Mouse (Mus musculus) limb, embryonic 14.5 days (tissue): ENCODE data around the gene Lyrm1. TPM values are rescaled to one million over a fixed set of nuclear protein-coding genes. Genes with fewer than 3 reads are reported as not detected.

Source experiments
- ATAC-seq: fragments of 200-750 bp; cut with Nextera tagmentation; 2 replicates; pipeline ENCODE4 v1.8.0; 2017; ENCODE audit warnings: low read depth, moderate number of reproducible peaks, moderate TSS enrichment; ENCODE audit not compliant: low FRiP score
- DNase-seq: peaks from one replicate; pipeline ENCODE4 v3.0.0-alpha.2; 2015; ENCODE audit warnings: low spot score
- H3K27ac ChIP-seq: fragments of 300-500 bp; sonication (generic); replicated peaks from 2 replicates; pipeline ENCODE4 v1.5.1; 2014; ENCODE audit warnings: low read depth, mild to moderate bottlenecking, low read length, moderate library complexity, mixed read lengths
- H3K27me3 ChIP-seq: fragments of 300-500 bp; sonication (generic); 2 replicates; pipeline ENCODE4 v1.6.1; 2014; ENCODE audit warnings: low read length, mixed read lengths; ENCODE audit not compliant: control insufficient read depth, insufficient read depth
- H3K36me3 ChIP-seq: fragments of 300-500 bp; sonication (generic); 2 replicates; pipeline ENCODE4 v1.6.1; 2014; ENCODE audit warnings: mild to moderate bottlenecking, low read length, moderate library complexity, mixed read lengths; ENCODE audit not compliant: control insufficient read depth, insufficient read depth
- H3K4me1 ChIP-seq: fragments of 300-500 bp; sonication (generic); 2 replicates; pipeline ENCODE4 v1.6.1; 2014; ENCODE audit warnings: antibody characterized with exemption, low read length, mixed read lengths; ENCODE audit not compliant: control insufficient read depth, insufficient read depth
- H3K4me2 ChIP-seq: fragments of 300-500 bp; sonication (generic); replicated peaks from 2 replicates; pipeline ENCODE4 v1.6.1; 2014; ENCODE audit warnings: low read depth, mild to moderate bottlenecking, low read length, moderate library complexity; ENCODE audit not compliant: severe bottlenecking
- H3K4me3 ChIP-seq: fragments of 300-500 bp; sonication (generic); replicated peaks from 2 replicates; pipeline ENCODE4 v1.5.1; 2014; ENCODE audit warnings: low read length
- H3K9ac ChIP-seq: fragments of 300-500 bp; sonication (generic); 2 replicates; pipeline ENCODE4 v1.6.1; 2014; ENCODE audit warnings: mild to moderate bottlenecking, low read depth, low read length, moderate library complexity; ENCODE audit not compliant: severe bottlenecking
- H3K9me3 ChIP-seq: fragments of 300-500 bp; sonication (generic); 2 replicates; pipeline ENCODE4 v1.6.1; 2016; ENCODE audit warnings: low read length; ENCODE audit not compliant: control insufficient read depth
- POLR2A ChIP-seq: fragments of 200-500 bp; IDR thresholded peaks from 2 replicates; pipeline ENCODE4 v1.8.0; 2012; ENCODE audit warnings: inconsistent platforms, mild to moderate bottlenecking, moderate library complexity, borderline replicate concordance; ENCODE audit not compliant: insufficient read depth, insufficient read length; ENCODE audit errors: extremely low read depth
- WGBS: fragments of 180-500 bp; shearing (Covaris S2); extraction: QIAGEN DNeasy Blood & Tissue Kit; methylation state at CpG from one replicate; pipeline ENCODE4 v1.1.7; 2014; 5-methylcytosine and 5-hydroxymethylcytosine counted together
- polyA plus RNA-seq, 2 experiments: library from polyadenylated mRNA; depleted of rRNA in 1 of 2; stranded (reverse) in 1 of 2; unstranded in 1 of 2; fragments of >200 nt; fragmentation: Nextera tagmentation in 1 of 2; extraction: Ambion mirVana in 1 of 2; gene quantifications; 2 replicates each; pipeline versions ENCODE4 v1.2.1 to v1.2.3; 2012 to 2014

Gene Lyrm1
- polyA plus RNA-seq, 2 experiments: 5.2 to 9.5 TPM

DNA sequence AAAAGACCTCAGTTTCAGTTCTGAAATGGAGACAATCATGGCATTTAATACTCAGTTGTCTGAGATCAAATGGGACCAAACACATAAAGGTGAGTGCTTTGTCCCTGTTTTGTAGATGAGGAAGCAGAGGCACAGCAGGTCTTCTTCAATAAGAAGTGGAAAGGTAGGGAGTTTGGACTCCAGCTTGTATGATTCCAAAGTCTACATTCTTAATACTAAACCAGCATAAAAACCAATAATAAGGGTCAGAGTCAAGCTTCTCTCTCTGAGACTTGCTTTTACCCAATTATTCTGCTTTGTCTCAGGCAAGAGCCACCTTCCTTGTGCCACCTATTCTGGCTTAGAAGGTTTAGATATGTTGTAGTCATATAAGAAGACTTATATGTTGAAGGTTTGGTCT lies 82.9 kb downstream of the Lyrm1 start:
- Histone ChIP-seq H3K4me1 (no peaks in the 10 kb centered on the region), H3K27me3 (no peaks in the 10 kb centered on the region), H3K9ac (no peak overlapping the region), H3K4me2 (no peak overlapping the region), H3K27ac (no peak overlapping the region), H3K4me3 (no peak overlapping the region), H3K36me3 (no peaks in the 10 kb centered on the region), H3K9me3 (no peaks in the 10 kb centered on the region)
- ATAC-seq (no peak), DNase-seq (no peak)
- no peak for TF ChIP-seq POLR2A

DNA sequence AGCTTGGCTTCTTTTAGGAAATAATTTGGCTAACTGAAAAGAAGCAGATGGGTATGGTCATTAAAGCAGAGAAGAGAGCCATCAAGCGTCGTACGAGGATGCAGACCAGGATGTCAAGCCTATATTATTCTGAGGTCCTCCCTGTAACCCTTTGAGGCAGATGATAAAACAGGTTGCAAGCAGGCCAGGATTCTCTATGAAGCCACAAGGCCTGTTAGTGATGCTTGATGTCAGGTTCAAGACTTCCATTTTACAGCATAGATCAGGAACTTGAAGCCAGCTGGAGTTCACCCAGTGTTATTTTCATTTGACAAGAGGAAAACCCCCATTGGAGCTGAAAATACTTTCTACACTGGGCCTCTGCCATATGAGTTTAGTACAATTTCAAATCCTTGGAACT lies 84.5 kb downstream of the Lyrm1 start:
- Histone ChIP-seq H3K27me3 (no peaks in the 10 kb centered on the region), H3K9me3 (no peaks in the 10 kb centered on the region), H3K4me2 (no peak overlapping the region), H3K27ac (no peak overlapping the region), H3K4me3 (no peak overlapping the region), H3K4me1 (no peaks in the 10 kb centered on the region), H3K36me3 (no peaks in the 10 kb centered on the region), H3K9ac (no peak overlapping the region)
- no peak for ATAC-seq
- no peak for TF ChIP-seq POLR2A
- DNase-seq: no peak
- WGBS: 90% methylated on average over 3 of the region's 3 CpGs

DNA sequence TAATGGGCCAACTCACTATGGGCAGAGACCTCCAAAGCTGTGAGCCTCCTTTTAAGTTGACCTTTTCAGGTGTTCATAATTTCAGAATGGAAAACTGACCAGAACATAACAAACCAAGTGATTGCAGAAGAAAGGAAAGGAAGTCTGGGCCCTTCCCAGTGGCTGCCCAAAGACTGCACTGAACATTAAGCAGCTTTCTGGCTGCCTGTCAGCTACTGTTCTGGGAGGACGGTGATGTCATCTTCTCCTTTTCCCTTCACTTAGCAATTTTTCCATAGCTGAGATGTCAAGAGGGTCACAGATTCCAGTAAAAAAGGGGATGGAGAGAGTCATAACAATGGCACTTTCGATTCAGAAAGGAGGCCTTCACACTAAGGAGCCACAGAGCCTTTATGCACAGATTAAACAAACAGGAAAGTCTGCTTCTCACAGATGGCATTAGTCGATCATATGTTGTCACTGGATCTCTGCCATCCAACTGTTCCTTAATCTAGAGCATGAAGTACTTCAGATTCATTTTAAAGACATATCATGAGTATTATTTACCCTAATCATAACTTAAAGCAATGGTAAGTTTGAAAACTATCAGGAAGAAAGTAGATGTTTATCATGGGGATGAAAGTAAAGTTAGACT lies 89.7 kb downstream of the Lyrm1 start:
- H3K36me3 ChIP-seq: no peaks in the 10 kb centered on the region

DNA sequence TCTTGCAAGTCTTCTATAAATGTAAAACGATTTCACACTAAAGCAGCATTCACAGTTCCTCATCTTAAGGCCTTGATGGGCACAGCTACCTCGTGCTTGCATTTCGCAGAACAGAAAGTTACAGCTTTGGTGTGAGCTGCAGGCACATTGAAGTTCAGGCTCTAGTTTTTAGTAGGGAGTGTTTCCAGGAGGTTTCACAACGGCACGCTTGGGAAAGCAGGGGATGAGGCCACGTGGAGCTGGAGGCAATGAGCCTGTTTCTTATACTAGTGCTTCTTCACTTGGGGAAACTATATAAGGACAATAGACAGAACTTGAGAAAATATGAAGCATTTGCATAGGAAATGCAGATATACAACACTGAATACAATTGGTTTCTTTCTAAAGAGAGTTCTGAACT lies 101.4 kb downstream of the Lyrm1 start:
- 61% methylated on average over 6 of the region's 6 CpGs for WGBS
- no peak for ATAC-seq

More for the DNA sequence above, 89.7 kb downstream of the Lyrm1 start:
- ATAC-seq (no peak), DNase-seq (peak; percentile 3)
- no peaks in the 10 kb centered on the region for H3K9me3 ChIP-seq
- H3K27me3 ChIP-seq: no peaks in the 10 kb centered on the region
- no peaks in the 10 kb centered on the region for H3K4me1 ChIP-seq
- H3K4me2 ChIP-seq: no peak overlapping the region
- no peak overlapping the region for H3K27ac ChIP-seq
- H3K4me3 ChIP-seq: no peak overlapping the region
- H3K9ac ChIP-seq: no peak overlapping the region
- 70% methylated on average over 3 of the region's 3 CpGs for WGBS
- no peak for TF ChIP-seq POLR2A

More for the DNA sequence above, 101.4 kb downstream of the Lyrm1 start:
- no peaks in the 10 kb centered on the region for H3K27me3 ChIP-seq
- H3K27ac ChIP-seq: no peak overlapping the region
- no peak overlapping the region for H3K4me2 ChIP-seq
- no peaks in the 10 kb centered on the region for H3K4me1 ChIP-seq
- DNase-seq: no peak
- H3K9ac ChIP-seq: no peak overlapping the region
- TF ChIP-seq POLR2A: no peak
- no peaks in the 10 kb centered on the region for H3K9me3 ChIP-seq
- no peaks in the 10 kb centered on the region for H3K36me3 ChIP-seq
- no peak overlapping the region for H3K4me3 ChIP-seq

Other genes with a start within 250 kb of the Lyrm1 start
- not detected in 2 replicates for gene Acsm4, start 205.8 kb upstream of the Lyrm1 start, polyA plus RNA-seq (2012; rRNA removed)
- gene Acsm4, start 205.8 kb upstream of the Lyrm1 start, polyA plus RNA-seq (2014; fragmentation: Nextera tagmentation; extraction: Ambion mirVana): not detected in 2 replicates
- 38.9 and 43.6 TPM in 2 replicates for gene Thumpd1, start 175.1 kb upstream of the Lyrm1 start, polyA plus RNA-seq (2012; rRNA removed)
- 76.5 and 81.3 TPM in 2 replicates for gene Thumpd1, start 175.1 kb upstream of the Lyrm1 start, polyA plus RNA-seq (2014; fragmentation: Nextera tagmentation; extraction: Ambion mirVana)
- gene Acsm3, start 134.9 kb upstream of the Lyrm1 start, polyA plus RNA-seq (2012; rRNA removed): 1.1 and 1.6 TPM in 2 replicates
- gene Acsm3, start 134.9 kb upstream of the Lyrm1 start, polyA plus RNA-seq (2014; fragmentation: Nextera tagmentation; extraction: Ambion mirVana): 0.28 and 0.32 TPM in 2 replicates
- 33.1 and 44.4 TPM in 2 replicates for gene Rexo5, start 101.9 kb upstream of the Lyrm1 start, polyA plus RNA-seq (2012; rRNA removed)
- 19.5 and 21.2 TPM in 2 replicates for gene Rexo5, start 101.9 kb upstream of the Lyrm1 start, polyA plus RNA-seq (2014; fragmentation: Nextera tagmentation; extraction: Ambion mirVana)
- gene Eri2, start 101.8 kb upstream of the Lyrm1 start, polyA plus RNA-seq (2012; rRNA removed): 14.0 TPM in 2 replicates
- gene Eri2, start 101.8 kb upstream of the Lyrm1 start, polyA plus RNA-seq (2014; fragmentation: Nextera tagmentation; extraction: Ambion mirVana): 21.5 and 25.7 TPM in 2 replicates
- gene Dcun1d3, start 437 bp downstream of the Lyrm1 start, polyA plus RNA-seq (2012; rRNA removed): 6.6 and 7.8 TPM in 2 replicates
- 7.5 and 10.2 TPM in 2 replicates for gene Dcun1d3, start 437 bp downstream of the Lyrm1 start, polyA plus RNA-seq (2014; fragmentation: Nextera tagmentation; extraction: Ambion mirVana)
- not detected in 2 replicates for gene Dnah3, start 199.4 kb downstream of the Lyrm1 start, polyA plus RNA-seq (2012; rRNA removed)
- 0.01 TPM in 1 of 2 replicates, not detected in the other for gene Dnah3, start 199.4 kb downstream of the Lyrm1 start, polyA plus RNA-seq (2014; fragmentation: Nextera tagmentation; extraction: Ambion mirVana)
- 11.7 and 14.2 TPM in 2 replicates for gene Tmem159, start 206.5 kb downstream of the Lyrm1 start, polyA plus RNA-seq (2012; rRNA removed)
- 22.0 and 28.9 TPM in 2 replicates for gene Tmem159, start 206.5 kb downstream of the Lyrm1 start, polyA plus RNA-seq (2014; fragmentation: Nextera tagmentation; extraction: Ambion mirVana)
- gene Zp2, start 249.4 kb downstream of the Lyrm1 start, polyA plus RNA-seq (2012; rRNA removed): 1.0 and 1.7 TPM in 2 replicates
- 0.08 and 0.66 TPM in 2 replicates for gene Zp2, start 249.4 kb downstream of the Lyrm1 start, polyA plus RNA-seq (2014; fragmentation: Nextera tagmentation; extraction: Ambion mirVana)